Mouse (Mus musculus) adrenal gland, postnatal 14 days (tissue): ENCODE measurements around the gene Tfrc. TPM values are rescaled to one million over a fixed set of nuclear protein-coding genes. Genes with fewer than 3 reads are reported as not detected.

Source experiments
- DNase-seq: peaks from one replicate; pipeline ENCODE4 v3.0.0; 2021; ENCODE audit warnings: mixed read lengths
- total RNA-seq: library from RNA; stranded (reverse); gene quantifications from 2 replicates; pipeline ENCODE4 v1.2.3, GENCODE M21; 2021

Gene Tfrc
- total RNA-seq, 1 experiment from 2014 or later, result 285 TPM

DNA sequence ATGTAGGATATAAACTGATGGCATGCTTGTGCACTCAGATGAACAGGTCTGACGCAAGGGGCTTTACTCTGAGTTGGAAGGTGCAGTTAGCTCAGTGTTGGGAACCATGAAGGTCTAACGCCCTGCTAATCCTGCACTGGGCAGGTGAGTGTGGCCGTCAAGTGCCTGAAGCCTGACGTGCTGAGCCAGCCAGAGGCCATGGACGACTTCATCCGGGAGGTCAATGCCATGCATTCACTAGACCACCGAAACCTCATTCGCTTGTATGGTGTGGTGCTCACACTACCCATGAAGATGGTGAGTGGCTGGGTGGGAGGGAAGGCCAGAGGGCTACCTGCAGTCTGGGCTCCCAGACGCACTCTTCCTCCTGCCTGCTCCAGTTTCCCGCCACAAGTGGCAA is 60.5 kb downstream of the Tfrc start:
- no peak for DNase-seq

DNA sequence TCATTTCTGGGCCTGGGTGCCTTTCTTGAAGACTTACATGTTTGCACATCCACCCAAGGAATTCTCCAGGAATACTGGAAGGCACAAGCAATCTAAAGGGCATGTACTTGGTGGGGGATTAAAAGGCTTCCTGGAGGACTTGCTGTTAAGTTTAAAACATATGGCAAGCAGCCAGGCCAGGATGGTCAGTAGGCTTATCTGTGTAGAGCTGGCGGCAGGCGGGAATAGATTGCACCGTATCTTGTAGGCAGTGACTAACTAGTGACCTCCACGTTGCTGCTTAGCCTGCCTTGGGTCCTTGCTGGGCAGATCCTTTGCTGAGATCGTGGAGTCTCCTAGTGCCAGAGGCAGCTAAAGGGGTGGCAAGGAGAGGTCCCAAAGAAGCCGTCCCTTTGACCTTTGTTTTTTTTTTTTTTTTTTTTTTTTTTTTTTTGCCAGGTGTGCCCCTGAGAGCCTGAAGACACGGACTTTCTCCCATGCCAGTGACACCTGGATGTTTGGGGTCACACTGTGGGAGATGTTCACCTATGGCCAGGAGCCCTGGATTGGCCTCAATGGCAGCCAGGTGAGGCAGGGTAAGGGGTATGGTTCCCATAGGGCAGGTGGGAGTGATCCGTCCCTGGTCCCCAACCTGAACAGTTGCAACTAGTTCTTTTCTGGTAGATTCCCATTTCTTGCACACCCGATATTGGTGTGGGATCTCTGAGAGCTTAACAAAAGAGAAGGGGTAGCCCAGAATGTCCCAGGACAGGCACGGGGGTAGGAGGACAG is 61.8 kb downstream of the Tfrc start:
- peak; percentile 59 for DNase-seq

DNA sequence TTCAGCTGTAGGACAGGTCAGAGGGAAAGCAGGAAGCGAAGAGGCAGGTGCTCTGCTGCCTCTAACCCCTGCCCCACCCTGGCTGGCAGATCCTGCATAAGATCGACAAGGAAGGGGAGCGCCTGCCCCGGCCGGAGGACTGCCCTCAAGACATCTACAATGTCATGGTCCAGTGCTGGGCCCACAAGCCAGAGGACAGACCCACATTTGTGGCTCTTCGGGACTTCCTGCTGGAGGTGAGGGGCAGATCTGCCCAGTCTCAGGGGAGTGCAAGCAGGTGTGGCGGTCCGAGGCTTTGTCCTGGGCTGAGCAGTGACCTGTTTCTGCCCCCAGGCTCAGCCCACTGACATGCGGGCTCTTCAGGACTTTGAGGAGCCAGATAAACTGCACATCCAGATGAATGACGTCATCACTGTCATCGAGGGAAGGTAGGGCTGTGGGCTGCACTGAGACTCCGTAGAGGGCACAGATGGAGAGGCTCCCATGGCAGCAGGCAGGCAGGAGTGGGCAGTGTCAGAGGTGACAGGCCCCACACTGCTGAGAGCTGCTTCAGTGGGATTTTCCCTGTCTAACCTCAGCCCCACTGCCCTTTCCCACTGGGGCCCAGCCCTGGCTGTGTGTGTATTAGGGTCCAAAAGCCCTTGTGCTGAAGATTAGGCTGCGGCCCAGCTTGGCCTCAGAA is 62.6 kb downstream of the Tfrc start:
- no peak for DNase-seq

DNA sequence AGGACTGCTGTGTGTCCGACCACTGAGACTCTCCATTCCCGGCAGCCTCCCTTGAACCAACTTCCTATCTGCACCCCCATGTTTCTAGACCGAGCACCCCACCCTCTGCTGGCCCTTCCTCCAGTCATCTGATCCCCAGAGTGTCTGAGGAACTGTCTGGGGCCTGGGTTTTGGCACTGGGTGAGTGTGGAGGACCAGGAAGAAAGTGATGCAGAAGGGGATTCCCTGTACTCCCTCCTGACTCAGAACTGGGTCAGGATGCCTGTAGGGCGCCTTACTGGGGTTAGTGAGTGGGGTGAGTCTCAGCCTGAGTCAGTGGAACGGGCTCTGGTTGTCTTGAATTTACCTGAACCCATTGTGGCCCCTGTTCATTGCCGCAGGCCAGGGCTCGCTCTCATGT is 63.5 kb downstream of the Tfrc start:
- no peak for DNase-seq

DNA sequence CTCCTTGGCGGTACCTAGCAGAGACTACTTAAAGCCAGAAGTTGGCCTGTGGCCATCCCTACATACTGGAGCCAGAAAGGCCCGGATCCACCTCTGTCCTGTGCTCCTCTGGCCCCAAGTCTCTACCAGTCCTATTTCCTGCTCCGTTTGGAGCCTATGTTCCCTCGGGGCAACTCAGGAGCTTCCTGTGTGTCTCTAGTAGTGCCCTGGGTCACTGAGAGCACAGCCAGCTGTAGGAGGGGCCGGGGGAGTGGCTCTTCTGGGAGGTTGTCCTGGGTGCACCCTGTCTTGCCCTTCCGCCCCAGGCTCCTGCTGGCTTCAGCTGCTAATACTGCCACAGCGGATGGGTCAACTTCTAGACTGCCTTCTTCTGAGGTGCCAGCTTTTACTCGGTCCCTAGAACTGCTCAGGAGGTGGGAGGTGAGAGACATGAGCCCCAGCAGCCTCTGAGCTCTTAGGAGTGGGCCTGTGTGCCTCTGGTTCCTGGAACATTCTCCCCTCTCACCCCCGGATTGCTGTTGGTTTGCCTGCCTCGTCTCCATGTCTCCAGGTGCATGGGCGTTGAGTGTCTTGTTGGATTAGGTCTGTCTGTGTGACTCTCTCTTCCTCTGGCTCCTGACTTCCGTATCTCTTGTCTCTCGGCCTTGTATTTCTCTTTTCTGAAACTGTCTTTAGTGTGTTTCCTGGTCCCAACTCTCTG is 64.3 kb downstream of the Tfrc start:
- peak; percentile 73 for DNase-seq

DNA sequence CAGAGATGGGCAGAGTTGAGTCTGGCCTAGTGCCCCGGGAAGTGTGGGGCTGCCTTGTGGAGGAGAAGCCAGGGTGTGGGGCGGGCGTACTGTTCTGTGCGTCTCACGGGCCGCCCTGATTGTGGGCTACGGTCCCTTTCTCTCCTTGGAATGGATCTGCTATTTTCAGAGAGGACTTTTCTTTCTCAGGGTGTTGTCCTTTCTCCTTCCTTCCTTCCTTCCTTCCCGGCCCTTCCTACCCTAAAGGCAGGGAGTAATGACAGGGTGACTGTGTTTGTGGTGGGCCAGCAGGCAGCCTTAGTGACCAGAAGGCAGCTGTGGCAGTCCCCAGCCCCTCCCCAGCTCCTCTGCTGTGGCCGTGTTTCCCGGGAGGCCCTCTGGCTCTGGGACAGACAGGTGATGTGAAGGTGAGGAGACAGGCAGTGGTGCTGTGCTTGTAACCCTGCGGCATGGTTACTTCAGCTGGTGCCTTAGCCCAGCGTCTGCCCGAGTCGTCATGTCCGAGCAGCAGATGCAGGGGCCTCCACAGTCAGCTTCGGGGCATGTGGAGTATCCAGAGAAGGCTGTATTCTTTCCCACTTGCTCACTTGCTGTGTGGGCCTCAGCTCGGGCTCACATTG is 65.5 kb downstream of the Tfrc start:
- DNase-seq, result no peak

- no peak for DNase-seq
These were observed 68.5 kb downstream of the Tfrc start for GRCm38 (mm10) chr16:32677040-32677700.

GRCm38 (mm10) chr16:32677903-32678302 is 69.2 kb downstream of the Tfrc start:
- no peak for DNase-seq

- DNase-seq, result no peak
These were observed 70.1 kb downstream of the Tfrc start for GRCm38 (mm10) chr16:32678812-32679211.

GRCm38 (mm10) chr16:32679976-32680375 is 71.3 kb downstream of the Tfrc start:
- no peak for DNase-seq

- no peak for DNase-seq
These were observed 72.1 kb downstream of the Tfrc start for GRCm38 (mm10) chr16:32680806-32681205.

- peak; percentile 89 for DNase-seq
These were observed 73.5 kb downstream of the Tfrc start for GRCm38 (mm10) chr16:32682194-32682593.

Other genes with a start within 250 kb of the Tfrc start
- not detected in 2 replicates for gene Tm4sf19, start 208.4 kb upstream of the Tfrc start, total RNA-seq
- gene Tctex1d2, start 189.2 kb upstream of the Tfrc start, total RNA-seq, result 6.2 and 6.8 TPM in 2 replicates
- 75.6 and 77.2 TPM in 2 replicates for gene Pcyt1a, start 178.0 kb upstream of the Tfrc start, total RNA-seq
- gene Slc51a, start 121.0 kb upstream of the Tfrc start, total RNA-seq, result not detected in 2 replicates
- gene Zdhhc19, start 112.7 kb upstream of the Tfrc start, total RNA-seq, result not detected in 2 replicates
- 48.5 and 55.4 TPM in 2 replicates for gene Tnk2, start 35.0 kb downstream of the Tfrc start, total RNA-seq
- gene Muc4, start 127.0 kb downstream of the Tfrc start, total RNA-seq, result not detected in 2 replicates
- 0.15 and 0.56 TPM in 2 replicates for gene Muc20, start 188.5 kb downstream of the Tfrc start, total RNA-seq
- gene Smbd1, start 201.6 kb downstream of the Tfrc start, total RNA-seq, result not detected in 2 replicates